Mouse (Mus musculus): ENCODE measurements around the gene Dtx1.

- TF ChIP-seq CTCF (IDR thresholded peaks at IDR 0.05; ENCODE audit: extremely low read depth, insufficient read depth, low read length) = no peak
- no peak for TF ChIP-seq POLR2A (IDR thresholded peaks at IDR 0.05; ENCODE audit: extremely low read depth, insufficient read depth, low read length)
Observed at GRCm38 (mm10) chr5:120700996-120701790, 10.5 kb downstream of the Dtx1 start.

Measured in cortical plate, adult 2 months (tissue).